Mouse (Mus musculus): ENCODE measurements around the gene Olfr693. TPM values are rescaled to one million over a fixed set of nuclear protein-coding genes. Genes with fewer than 3 reads are reported as not detected.
A peak's percentile ranks its signal among the peaks of the same experiment; 100 is the strongest.

The Olfr693 gene
- total and polyA plus RNA-seq, 2 experiments, result not detected

- Histone ChIP-seq H3K27me3 (ENCODE audit: control insufficient read depth, insufficient read depth, low read length) (no peaks in the 10 kb centered on the region), H3K36me3 (ENCODE audit: control insufficient read depth, insufficient read depth, low read length) (no peaks in the 10 kb centered on the region), H3K27ac (replicated peaks; ENCODE audit: insufficient read depth, low read depth, low read length) (no peak overlapping the region), H3K4me3 (ENCODE audit: insufficient read depth, low read depth, low read length) (no peak overlapping the region), H3K9ac (ENCODE audit: low read depth, low read length) (no peak overlapping the region), H3K4me1 (ENCODE audit: control insufficient read depth, insufficient read depth, low read length) (no peaks in the 10 kb centered on the region), H3K79me2 (ENCODE audit: control insufficient read depth, insufficient read depth, low read length) (no peaks in the 10 kb centered on the region)
- no peak for DNase-seq (ENCODE audit: extremely low read depth, low read depth, low spot score)
- WGBS, result 89% methylated on average over 1 of the region's 1 CpGs
- TF ChIP-seq POLR2A (IDR thresholded peaks at IDR 0.05; ENCODE audit: extremely low read depth, insufficient read depth, low read length) (no peak), CTCF (IDR thresholded peaks at IDR 0.05; ENCODE audit: low read depth, low read length) (no peak)
Observed at GRCm38 (mm10) chr7:106645261-106645660, 35.1 kb downstream of the Olfr693 start.

GRCm38 (mm10) chr7:106644222-106644870, 36.0 kb downstream of the Olfr693 start:
- Histone ChIP-seq H3K36me3 (ENCODE audit: control insufficient read depth, insufficient read depth, low read length) (no peaks in the 10 kb centered on the region), H3K79me2 (ENCODE audit: control insufficient read depth, insufficient read depth, low read length) (no peaks in the 10 kb centered on the region), H3K27me3 (ENCODE audit: control insufficient read depth, insufficient read depth, low read length) (no peaks in the 10 kb centered on the region), H3K9ac (ENCODE audit: low read depth, low read length) (no peak overlapping the region), H3K4me1 (ENCODE audit: control insufficient read depth, insufficient read depth, low read length) (no peaks in the 10 kb centered on the region), H3K4me3 (ENCODE audit: insufficient read depth, low read depth, low read length) (no peak overlapping the region; the same call in 1 of the 2 replicates), H3K27ac (replicated peaks; ENCODE audit: insufficient read depth, low read depth, low read length) (no peak overlapping the region)
- 63% methylated on average over 3 of the region's 3 CpGs for WGBS
- TF ChIP-seq CTCF (IDR thresholded peaks at IDR 0.05; ENCODE audit: low read depth, low read length) (no peak), POLR2A (IDR thresholded peaks at IDR 0.05; ENCODE audit: extremely low read depth, insufficient read depth, low read length) (no peak)
- DNase-seq (ENCODE audit: extremely low read depth, low read depth, low spot score), result peak; percentile 20

- WGBS, result 74% methylated on average over 1 of the region's 1 CpGs
- no peak overlapping the region for H3K27ac ChIP-seq (replicated peaks; ENCODE audit: insufficient read depth, low read depth, low read length)
- H3K36me3 ChIP-seq (ENCODE audit: control insufficient read depth, insufficient read depth, low read length), result no peaks in the 10 kb centered on the region
- H3K27me3 ChIP-seq (ENCODE audit: control insufficient read depth, insufficient read depth, low read length), result no peaks in the 10 kb centered on the region
- no peak for DNase-seq (ENCODE audit: extremely low read depth, low read depth, low spot score)
- H3K4me1 ChIP-seq (ENCODE audit: control insufficient read depth, insufficient read depth, low read length), result no peaks in the 10 kb centered on the region
- TF ChIP-seq CTCF (IDR thresholded peaks at IDR 0.05; ENCODE audit: low read depth, low read length) (no peak), POLR2A (IDR thresholded peaks at IDR 0.05; ENCODE audit: extremely low read depth, insufficient read depth, low read length) (no peak)
- no peak overlapping the region for H3K9ac ChIP-seq (ENCODE audit: low read depth, low read length)
- no peaks in the 10 kb centered on the region for H3K79me2 ChIP-seq (ENCODE audit: control insufficient read depth, insufficient read depth, low read length)
- H3K4me3 ChIP-seq (ENCODE audit: insufficient read depth, low read depth, low read length), result no peak overlapping the region
Observed at GRCm38 (mm10) chr7:106640839-106641238, 39.5 kb downstream of the Olfr693 start.

- Histone ChIP-seq H3K36me3 (ENCODE audit: control insufficient read depth, insufficient read depth, low read length) (no peaks in the 10 kb centered on the region), H3K27me3 (ENCODE audit: control insufficient read depth, insufficient read depth, low read length) (no peaks in the 10 kb centered on the region), H3K27ac (replicated peaks; ENCODE audit: insufficient read depth, low read depth, low read length) (no peak overlapping the region), H3K79me2 (ENCODE audit: control insufficient read depth, insufficient read depth, low read length) (no peaks in the 10 kb centered on the region), H3K4me3 (ENCODE audit: insufficient read depth, low read depth, low read length) (no peak overlapping the region), H3K4me1 (ENCODE audit: control insufficient read depth, insufficient read depth, low read length) (no peaks in the 10 kb centered on the region), H3K9ac (ENCODE audit: low read depth, low read length) (no peak overlapping the region)
- DNase-seq (ENCODE audit: extremely low read depth, low read depth, low spot score), result no peak
- WGBS, result 85% methylated on average over 4 of the region's 4 CpGs
- TF ChIP-seq POLR2A (IDR thresholded peaks at IDR 0.05; ENCODE audit: extremely low read depth, insufficient read depth, low read length) (no peak), CTCF (IDR thresholded peaks at IDR 0.05; ENCODE audit: low read depth, low read length) (no peak)
Observed at GRCm38 (mm10) chr7:106635560-106635959, 44.8 kb downstream of the Olfr693 start.

Other genes with a start within 250 kb of the Olfr693 start
- gene Olfr694, start 11.2 kb upstream of the Olfr693 start, total RNA-seq (2014; rRNA removed), result not detected in 2 replicates
- not detected in 2 replicates for gene Olfr694, start 11.2 kb upstream of the Olfr693 start, polyA plus RNA-seq (2012; rRNA removed)
- gene Olfr695, start 35.8 kb upstream of the Olfr693 start, total RNA-seq (2014; rRNA removed), result not detected in 2 replicates
- not detected in 2 replicates for gene Olfr695, start 35.8 kb upstream of the Olfr693 start, polyA plus RNA-seq (2012; rRNA removed)
- gene Olfr697, start 61.9 kb upstream of the Olfr693 start, total RNA-seq (2014; rRNA removed), result not detected in 2 replicates
- not detected in 2 replicates for gene Olfr697, start 61.9 kb upstream of the Olfr693 start, polyA plus RNA-seq (2012; rRNA removed)
- gene Olfr698, start 74.8 kb upstream of the Olfr693 start, total RNA-seq (2014; rRNA removed), result not detected in 2 replicates
- gene Olfr698, start 74.8 kb upstream of the Olfr693 start, polyA plus RNA-seq (2012; rRNA removed), result not detected in 2 replicates
- not detected in 2 replicates for gene Olfr699, start 112.6 kb upstream of the Olfr693 start, total RNA-seq (2014; rRNA removed)
- gene Olfr699, start 112.6 kb upstream of the Olfr693 start, polyA plus RNA-seq (2012; rRNA removed), result not detected in 2 replicates
- not detected in 2 replicates for gene Olfr700, start 128.2 kb upstream of the Olfr693 start, total RNA-seq (2014; rRNA removed)
- not detected in 2 replicates for gene Olfr700, start 128.2 kb upstream of the Olfr693 start, polyA plus RNA-seq (2012; rRNA removed)
- gene Olfr701, start 133.5 kb upstream of the Olfr693 start, total RNA-seq (2014; rRNA removed), result not detected in 2 replicates
- gene Olfr701, start 133.5 kb upstream of the Olfr693 start, polyA plus RNA-seq (2012; rRNA removed), result not detected in 2 replicates
- gene Olfr702, start 153.3 kb upstream of the Olfr693 start, total RNA-seq (2014; rRNA removed), result not detected in 2 replicates
- not detected in 2 replicates for gene Olfr702, start 153.3 kb upstream of the Olfr693 start, polyA plus RNA-seq (2012; rRNA removed)
- not detected in 2 replicates for gene Olfr703, start 162.8 kb upstream of the Olfr693 start, total RNA-seq (2014; rRNA removed)
- not detected in 2 replicates for gene Olfr703, start 162.8 kb upstream of the Olfr693 start, polyA plus RNA-seq (2012; rRNA removed)
- not detected in 2 replicates for gene Olfr704, start 182.6 kb upstream of the Olfr693 start, total RNA-seq (2014; rRNA removed)
- gene Olfr704, start 182.6 kb upstream of the Olfr693 start, polyA plus RNA-seq (2012; rRNA removed), result not detected in 2 replicates
- not detected in 2 replicates for gene Olfr705, start 196.3 kb upstream of the Olfr693 start, total RNA-seq (2014; rRNA removed)
- gene Olfr705, start 196.3 kb upstream of the Olfr693 start, polyA plus RNA-seq (2012; rRNA removed), result not detected in 2 replicates
- not detected in 2 replicates for gene Olfr706, start 207.6 kb upstream of the Olfr693 start, total RNA-seq (2014; rRNA removed)
- not detected in 2 replicates for gene Olfr706, start 207.6 kb upstream of the Olfr693 start, polyA plus RNA-seq (2012; rRNA removed)
- not detected in 2 replicates for gene Olfr707, start 220.7 kb upstream of the Olfr693 start, total RNA-seq (2014; rRNA removed)
- gene Olfr707, start 220.7 kb upstream of the Olfr693 start, polyA plus RNA-seq (2012; rRNA removed), result not detected in 2 replicates
- gene Olfr1532-ps1, start 227.4 kb upstream of the Olfr693 start, total RNA-seq (2014; rRNA removed), result not detected in 2 replicates
- not detected in 2 replicates for gene Olfr1532-ps1, start 227.4 kb upstream of the Olfr693 start, polyA plus RNA-seq (2012; rRNA removed)

Measured in liver, adult 2 months (tissue).